Mouse (Mus musculus): ENCODE results near the gene Nr1i3. TPM values are rescaled to one million over a fixed set of nuclear protein-coding genes. Genes with fewer than 3 reads are reported as not detected.

Gene Nr1i3
- total and polyA plus RNA-seq, 3 experiments, result 0.24 to 1.7 TPM; not detected in 1

DNA sequence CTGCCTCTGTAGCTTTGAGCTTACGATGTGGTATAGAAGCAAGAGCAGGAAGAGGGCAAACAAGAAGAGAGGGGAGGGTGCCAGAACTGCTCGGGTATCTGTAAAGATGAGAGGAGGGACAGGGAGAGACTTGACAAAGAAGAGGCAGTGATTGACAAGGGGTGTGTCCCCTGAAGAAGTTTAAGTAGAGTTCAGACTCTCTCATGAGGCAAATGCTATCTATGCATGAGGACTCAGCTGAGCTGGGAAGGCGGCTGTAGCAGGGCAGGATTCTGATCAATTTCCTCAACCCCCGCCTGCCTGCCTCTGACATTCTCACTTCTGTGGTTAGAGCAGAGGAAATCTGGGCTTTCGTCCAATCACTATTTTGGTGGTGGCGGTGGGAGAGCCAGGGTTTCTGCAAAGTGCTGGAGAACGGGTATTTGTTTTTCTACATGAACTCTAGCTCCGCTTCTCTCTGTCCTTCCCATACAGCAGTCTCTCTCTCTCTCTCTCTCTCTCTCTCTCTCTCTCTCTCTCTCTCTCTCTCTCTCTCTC lies 48.9 kb downstream of the Nr1i3 start:
- Histone ChIP-seq H3K27me3 (ENCODE audit: control insufficient read depth in 1 of 2, insufficient read depth in 2 of 2, low read length in 2 of 2) (peaks cover 0 to 2% of the 10 kb centered on the region in 2 experiments; a peak in 3 of 4 replicates), H3K9ac (ENCODE audit: control insufficient read depth, low read depth, low read length, poor library complexity, severe bottlenecking) (no peak overlapping the region), H3K36me3 (ENCODE audit: control insufficient read depth in 1 of 2, insufficient read depth in 2 of 2, low read length in 2 of 2) (peaks cover 0 to 9% of the 10 kb centered on the region in 2 experiments; a peak in 2 of 4 replicates), H3K27ac (ENCODE audit: control insufficient read depth, low read depth, low read length) (no peak overlapping the region), H3K79me2 (ENCODE audit: control insufficient read depth, insufficient read depth, low read length, poor library complexity) (no peaks in the 10 kb centered on the region), H3K4me1 (ENCODE audit: control insufficient read depth in 1 of 2, insufficient read depth in 2 of 2, low read length in 2 of 2) (peaks cover 4 to 17% of the 10 kb centered on the region in 2 experiments; a peak in 3 of 4 replicates), H3K4me3 (ENCODE audit: control insufficient read depth in 1 of 2, insufficient read depth in 1 of 2, low read depth in 2 of 2, low read length in 2 of 2) (no peak overlapping the region), H3K9me3 (replicated peaks; ENCODE audit: insufficient read depth, low read length) (no peaks in the 10 kb centered on the region)
- TF ChIP-seq RCOR1 (IDR thresholded peaks at IDR 0.05; ENCODE audit: low read depth, low read length) (peak; percentile 92), KAT2A (conservative IDR thresholded peaks at IDR 0.05; ENCODE audit: low read depth, low read length) (no peak), TCF12 (IDR thresholded peaks at IDR 0.05; ENCODE audit: low read depth, low read length) (no peak), USF2 (IDR thresholded peaks at IDR 0.05; ENCODE audit: borderline replicate concordance in 1 of 2, insufficient read depth in 1 of 2, low read depth in 1 of 2, low read length in 2 of 2) (no peak), MEF2A (IDR thresholded peaks at IDR 0.05; ENCODE audit: extremely low read depth, insufficient replicate concordance, low read depth, low read length, poor library complexity, severe bottlenecking) (no peak), MYC (IDR thresholded peaks at IDR 0.05; ENCODE audit: low read depth, low read length) (no peak), JUND (IDR thresholded peaks at IDR 0.05; ENCODE audit: low read depth, low read length) (0 out of 2 replicates have a peak, but pooled peaks have one; percentile 71), ZNF384 (IDR thresholded peaks at IDR 0.05; ENCODE audit: low read depth, low read length) (no peak), MXI1 (IDR thresholded peaks at IDR 0.05; ENCODE audit: low read depth, low read length) (no peak), BHLHE40 (IDR thresholded peaks at IDR 0.05; ENCODE audit: borderline replicate concordance, low read depth, low read length) (no peak)
- peak; percentile 62 for DNase-seq (ENCODE audit: low read depth, low spot score)

GRCm38 (mm10) chr1:171263185-171263611 lies 49.4 kb downstream of the Nr1i3 start:
- Histone ChIP-seq H3K79me2 (ENCODE audit: control insufficient read depth, insufficient read depth, low read length, poor library complexity) (no peaks in the 10 kb centered on the region), H3K27me3 (ENCODE audit: control insufficient read depth in 1 of 2, insufficient read depth in 2 of 2, low read length in 2 of 2) (peaks cover 0 to 2% of the 10 kb centered on the region in 2 experiments; a peak in 3 of 4 replicates), H3K36me3 (ENCODE audit: control insufficient read depth in 1 of 2, insufficient read depth in 2 of 2, low read length in 2 of 2) (peaks cover 0 to 9% of the 10 kb centered on the region in 2 experiments; a peak in 2 of 4 replicates), H3K4me1 (ENCODE audit: control insufficient read depth in 1 of 2, insufficient read depth in 2 of 2, low read length in 2 of 2) (peaks cover 4 to 17% of the 10 kb centered on the region in 2 experiments; a peak in 3 of 4 replicates), H3K9me3 (replicated peaks; ENCODE audit: insufficient read depth, low read length) (no peaks in the 10 kb centered on the region), H3K4me3 (ENCODE audit: control insufficient read depth in 1 of 2, insufficient read depth in 1 of 2, low read depth in 2 of 2, low read length in 2 of 2) (no peak overlapping the region), H3K27ac (ENCODE audit: control insufficient read depth, low read depth, low read length) (no peak overlapping the region), H3K9ac (ENCODE audit: control insufficient read depth, low read depth, low read length, poor library complexity, severe bottlenecking) (no peak overlapping the region)
- TF ChIP-seq TBP (IDR thresholded peaks at IDR 0.05; ENCODE audit: low read depth, low read length) (no peak), NELFE (IDR thresholded peaks at IDR 0.05; ENCODE audit: low read depth, low read length) (no peak), E2F4 (IDR thresholded peaks at IDR 0.05; ENCODE audit: borderline replicate concordance, low read depth, low read length) (no peak)
- no peak for DNase-seq (ENCODE audit: low read depth, low spot score)

Data from MEL (cell line).